Mouse (Mus musculus) left cerebral cortex, postnatal 25 days (tissue): ENCODE results near the gene Bcl2l2. TPM values are rescaled to one million over a fixed set of nuclear protein-coding genes. Genes with fewer than 3 reads are reported as not detected.
A peak's percentile ranks its signal among the peaks of the same experiment; 100 is the strongest.

ENCODE experiments used
- DNase-seq, 2 experiments: peaks; one replicate each; pipeline ENCODE4 v3.0.0; 2022; ENCODE audit warnings: low spot score in 2 of 2, mixed read lengths in 1 of 2
- intact Hi-C: fragments of 180-260 bp; cut with DNase I; formaldehyde crosslinking; loops from one replicate; pipeline ENCODE4 v1.15.1; 2025
- total RNA-seq, 2 experiments: library from RNA; stranded (reverse); gene quantifications; 2 replicates each; pipeline ENCODE4 v1.2.3; 2021

Bcl2l2 gene
- total RNA-seq: 100 to 1,000 TPM; 135 to 136 TPM

- intact Hi-C loops: no loop called here
- peak; percentile 74 to 80 for DNase-seq
Observed at GRCm38 (mm10) chr14:54883154-54884021, at the start of gene Bcl2l2, which contains the start of gene Gm20521. Bcl2l2 (plus strand) TSS chr14:54883377. Gm20521 (plus strand) TSS chr14:54883441.

DNA sequence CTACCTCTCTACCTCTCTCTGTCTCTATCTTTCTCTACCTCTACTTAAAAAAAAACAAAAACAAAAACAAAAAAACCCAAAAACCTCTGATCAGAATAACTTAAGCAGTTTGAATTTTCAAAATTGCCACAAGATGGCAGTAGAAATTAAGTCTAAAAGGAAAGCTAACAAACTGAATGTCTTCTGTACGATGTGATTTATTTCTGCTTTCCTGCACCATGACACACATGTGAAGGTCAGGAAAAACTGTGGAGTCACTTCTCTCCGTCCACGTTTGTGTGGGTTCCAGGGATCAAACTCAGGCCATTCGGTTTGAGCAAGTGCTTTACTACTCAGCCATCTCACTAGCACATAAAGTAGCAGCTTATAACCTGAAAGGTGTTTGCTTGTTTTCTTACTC lies 39.7 kb upstream of the Bcl2l2 start:
- peak; percentile 5 to 16 for DNase-seq
- intact Hi-C loops: loop anchor here (2.0 kb wide), 1 partner anchor 171 kb away; the partner anchor contains the start of gene Ngdn

DNA sequence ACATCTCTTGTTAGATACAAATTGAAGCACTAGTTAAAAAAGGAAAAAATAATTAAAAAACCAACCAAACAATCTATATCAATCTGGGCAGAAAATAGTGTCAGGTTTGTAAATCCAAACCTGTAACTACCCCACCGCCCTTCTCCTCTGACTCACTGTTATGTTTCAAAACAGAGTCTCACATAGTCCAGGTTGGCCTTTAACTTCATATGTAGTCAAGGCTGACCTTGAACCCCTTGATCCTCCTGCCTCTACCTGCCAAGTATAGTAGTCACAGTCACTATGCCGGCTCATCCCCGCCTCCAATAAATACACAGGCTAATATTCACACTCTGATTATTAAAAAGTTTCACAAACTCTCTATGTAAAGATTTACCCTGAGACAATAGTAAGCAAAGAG lies 27.5 kb upstream of the Bcl2l2 start:
- no peak for DNase-seq
- intact Hi-C loops: no loop called here

DNA sequence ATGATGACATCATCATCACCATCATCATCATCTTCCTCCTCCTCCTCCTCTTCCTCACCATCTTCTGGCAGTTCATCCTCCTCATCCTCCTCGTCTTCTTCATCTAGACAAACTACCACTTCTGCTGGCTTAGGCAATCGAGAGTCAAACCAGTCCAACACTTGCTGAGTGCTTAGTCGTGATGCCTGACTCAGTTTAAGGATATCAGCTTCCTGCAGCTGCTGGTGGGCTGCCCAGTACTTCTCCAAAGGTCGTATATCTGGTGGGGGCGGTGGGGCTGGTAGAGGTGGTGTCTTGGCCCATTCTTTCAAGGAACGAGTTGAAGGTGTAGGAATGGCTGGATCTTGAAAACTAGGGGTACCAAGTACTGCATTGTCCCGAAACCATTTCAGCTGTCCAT lies 26.5 kb upstream of the Bcl2l2 start:
- DNase-seq: no peak
- intact Hi-C loops: no loop called here

DNA sequence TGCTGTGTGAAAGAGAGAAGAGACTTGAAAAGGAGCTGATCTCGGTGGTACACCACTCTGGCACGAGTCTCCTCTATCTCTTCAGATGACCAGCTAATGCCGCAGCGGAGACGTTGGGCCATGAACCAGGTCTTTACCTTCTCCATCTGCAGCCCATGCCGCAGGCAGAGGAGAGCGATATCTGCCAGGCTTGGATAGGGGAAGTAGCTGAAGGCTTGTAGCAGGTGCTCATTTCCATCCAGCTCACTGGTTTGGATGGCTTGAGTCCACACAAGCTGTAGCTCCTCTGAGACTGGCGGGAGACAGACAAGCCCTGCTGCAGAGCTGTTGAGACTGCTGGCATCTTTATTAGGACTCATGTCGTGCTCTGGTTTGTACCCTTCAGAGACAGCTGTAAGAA lies 25.3 kb upstream of the Bcl2l2 start:
- no peak for DNase-seq

GRCm38 (mm10) chr14:54860511-54860910 lies 22.7 kb upstream of the Bcl2l2 start:
- intact Hi-C loops: loop anchor here (5.0 kb wide), 1 partner anchor 148 kb away; the partner anchor contains the start of gene Cebpe

More for the DNA sequence above, 25.3 kb upstream of the Bcl2l2 start:
- intact Hi-C loops: no loop called here

GRCm38 (mm10) chr14:54863501-54864312 lies 19.5 kb upstream of the Bcl2l2 start:
- peak; percentile 94 to 96 for DNase-seq
- intact Hi-C loops: loop anchor here (1.0 to 5.0 kb wide), 2 partner anchors 13 to 151 kb away; partner anchors contain the start of gene Cebpe

More at GRCm38 (mm10) chr14:54860511-54860910, 22.7 kb upstream of the Bcl2l2 start:
- DNase-seq: peak; percentile 60 to 72

- DNase-seq: no peak
- intact Hi-C loops: loop anchor here (1.0 to 5.0 kb wide), 2 partner anchors 12 to 152 kb away; partner anchors contain the start of gene Cebpe
Observed at GRCm38 (mm10) chr14:54864313-54865036, 18.7 kb upstream of the Bcl2l2 start.

DNA sequence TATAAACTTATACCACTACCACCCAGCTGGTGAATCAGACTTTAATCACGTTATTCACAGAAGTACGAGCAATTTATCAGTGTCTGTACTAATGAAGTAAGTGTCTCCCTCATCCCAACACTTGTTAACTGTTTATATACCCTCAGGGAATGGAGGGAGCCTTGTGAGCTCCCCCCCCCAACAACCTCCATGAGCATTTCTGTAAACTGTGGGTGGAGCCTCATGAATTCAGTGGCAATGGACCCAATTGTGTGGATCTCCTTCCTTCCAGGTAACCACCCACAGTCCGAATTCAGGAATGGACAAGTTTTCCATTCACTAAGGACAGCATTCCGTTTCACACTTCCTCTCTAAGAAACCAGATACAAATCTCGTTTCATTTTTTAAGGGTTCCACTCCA lies 17.6 kb upstream of the Bcl2l2 start:
- intact Hi-C loops: no loop called here
- no peak for DNase-seq

DNA sequence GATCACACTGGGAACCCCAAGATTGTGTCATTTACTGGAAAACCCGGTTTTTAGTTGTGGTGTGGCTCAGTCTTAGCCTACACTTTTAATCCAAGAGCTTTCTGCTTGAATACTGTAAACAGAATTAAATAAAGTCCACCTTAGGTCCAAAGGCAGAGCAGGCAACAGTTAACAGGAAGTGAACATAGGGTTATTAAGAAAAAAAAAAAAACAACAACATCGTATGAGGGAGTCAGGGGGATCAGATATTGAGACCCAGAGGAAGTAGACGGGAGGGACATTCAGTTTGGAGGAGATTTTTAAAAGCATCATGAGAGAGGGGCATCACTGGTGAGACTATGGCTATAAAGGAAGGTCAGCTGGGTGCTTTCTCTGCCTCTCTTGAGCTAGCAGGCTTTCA lies 16.9 kb upstream of the Bcl2l2 start:
- no peak for DNase-seq
- intact Hi-C loops: no loop called here

DNA sequence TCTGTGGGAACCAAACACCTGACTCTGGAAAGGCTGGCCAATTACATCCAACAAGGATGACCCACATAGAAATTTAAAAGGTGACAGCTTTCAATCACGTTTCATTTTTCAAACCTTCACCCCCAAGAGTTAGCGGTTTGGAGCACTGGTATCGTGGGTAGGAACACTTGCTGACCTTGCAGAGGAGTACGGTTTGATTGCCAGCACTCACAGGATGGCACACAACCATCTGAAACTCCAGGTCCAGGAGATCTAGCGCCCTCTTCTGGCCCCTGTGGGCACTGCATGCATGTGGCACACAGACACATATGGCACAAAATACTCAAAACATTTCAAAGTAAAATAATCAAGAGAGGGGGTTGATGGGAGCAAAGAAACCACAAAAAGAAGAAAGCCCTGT lies 16.2 kb upstream of the Bcl2l2 start:
- intact Hi-C loops: no loop called here
- DNase-seq: no peak

DNA sequence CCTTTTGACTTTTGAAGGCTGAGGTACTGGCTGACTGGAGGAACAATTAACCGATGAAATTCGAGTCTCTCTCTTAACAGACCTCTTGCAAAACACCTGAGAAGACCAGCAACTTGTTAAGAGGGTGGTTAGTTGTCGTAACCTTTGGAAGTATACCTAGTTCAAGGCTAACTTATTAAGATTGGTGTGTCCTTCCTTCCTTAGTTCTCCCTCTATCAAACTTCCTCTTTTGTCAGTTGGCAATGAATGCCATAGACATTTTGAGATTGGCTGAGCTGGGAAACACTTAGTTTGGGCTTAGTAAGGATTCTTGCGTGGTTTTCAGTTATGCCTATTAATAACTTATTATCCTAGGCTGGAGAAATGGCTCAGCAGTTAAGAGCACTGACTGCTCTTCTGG lies 15.2 kb upstream of the Bcl2l2 start:
- DNase-seq: no peak
- intact Hi-C loops: no loop called here

- intact Hi-C loops: no loop called here
- no peak for DNase-seq
Observed at GRCm38 (mm10) chr14:54870861-54871260, 12.3 kb upstream of the Bcl2l2 start, which contains the start of gene Homez. Homez (minus strand) TSS chr14:54870961.

DNA sequence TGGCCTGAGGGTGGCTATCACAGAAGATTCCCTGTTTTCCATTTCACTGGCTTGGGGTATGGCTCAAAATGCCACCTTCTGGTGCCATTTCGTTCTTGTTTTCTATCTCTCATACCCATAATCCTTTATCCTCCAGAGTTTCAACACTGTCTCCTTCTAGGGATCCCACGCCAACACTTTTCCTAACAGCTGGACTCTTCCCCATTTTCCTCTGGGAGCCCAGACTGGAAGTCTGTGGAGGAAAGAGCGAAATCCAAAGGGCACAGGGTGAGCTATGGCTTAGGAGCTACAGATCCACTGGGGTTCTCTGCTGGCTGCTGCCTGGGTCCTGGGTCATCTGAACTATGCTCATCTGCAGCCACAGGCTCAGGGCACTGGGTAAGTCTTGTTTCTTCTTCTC lies 9.0 kb upstream of the Bcl2l2 start:
- intact Hi-C loops: no loop called here
- no peak for DNase-seq

DNA sequence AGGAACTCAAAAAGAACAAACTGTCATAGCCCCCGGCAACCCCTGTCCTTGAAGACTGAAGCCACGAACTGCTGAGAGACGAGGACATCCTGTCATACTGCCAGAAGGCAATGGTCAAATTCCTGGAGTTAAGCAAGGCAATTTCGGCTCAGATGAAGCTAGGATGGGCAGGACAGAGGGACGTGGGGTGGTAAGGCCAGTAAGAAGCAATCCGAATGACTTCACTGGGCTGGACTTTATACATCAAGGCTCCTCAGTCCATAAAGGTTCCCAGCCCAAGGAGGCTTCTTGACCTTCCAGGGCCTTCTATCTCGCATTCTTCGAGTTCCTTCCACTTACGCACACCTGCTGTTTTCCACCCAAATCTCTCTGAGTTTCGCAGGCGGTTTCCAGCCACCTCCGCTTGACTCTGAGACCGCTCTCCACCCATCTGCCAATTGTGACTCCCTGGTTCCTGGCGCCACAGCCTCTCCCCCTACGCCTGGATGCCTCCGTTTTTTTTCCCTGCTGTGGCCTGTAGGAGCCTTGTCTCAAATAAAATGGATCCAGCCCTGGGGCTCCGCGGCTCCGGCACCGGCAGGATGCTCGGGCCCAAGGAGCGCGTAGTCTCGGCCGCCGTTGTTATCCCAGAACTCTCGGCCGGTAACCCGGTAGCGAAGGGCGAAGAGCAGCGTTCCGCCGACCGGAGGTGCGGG lies 7.2 kb upstream of the Bcl2l2 start:
- peak in 1 of 2 experiments; percentile 74 for DNase-seq
- intact Hi-C loops: loop anchor here (1.0 kb wide), 1 partner anchor 12 kb away; no protein-coding TSS in a partner anchor

DNA sequence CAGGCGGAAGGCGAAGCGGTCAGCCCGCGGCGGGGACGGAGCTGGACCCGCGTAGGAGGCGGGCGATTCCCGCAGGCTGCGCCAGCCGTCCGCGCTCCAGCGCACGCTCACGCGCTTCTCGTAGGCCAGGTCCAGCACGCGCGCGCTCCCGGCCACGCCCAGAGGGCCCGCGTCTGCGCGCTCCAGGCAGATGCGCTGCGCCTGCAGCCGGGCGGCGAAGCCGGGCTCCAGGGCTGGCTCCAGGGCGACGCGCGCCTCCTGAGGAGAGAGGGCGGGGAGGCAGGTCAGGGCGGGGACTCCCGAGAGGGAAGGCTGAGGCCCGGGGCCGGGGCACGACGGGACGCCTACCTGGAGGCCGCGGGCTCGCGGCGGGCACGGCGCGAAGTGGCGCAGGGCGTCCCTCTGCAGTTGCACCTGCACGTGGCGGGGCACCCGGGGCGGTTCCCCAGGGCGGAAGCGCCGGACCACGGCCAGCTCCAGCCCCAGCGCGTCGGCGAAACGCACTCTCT lies 6.6 kb upstream of the Bcl2l2 start:
- peak; percentile 94 to 95 for DNase-seq
- intact Hi-C loops: loop anchor here (1.0 kb wide), 1 partner anchor 12 kb away; no protein-coding TSS in a partner anchor

- intact Hi-C loops: no loop called here
Observed at GRCm38 (mm10) chr14:54877048-54877715, 6.0 kb upstream of the Bcl2l2 start, which contains the start of gene Ppp1r3e. Ppp1r3e (minus strand) TSS chr14:54877550.

More at GRCm38 (mm10) chr14:54877048-54877715, 6.0 kb upstream of the Bcl2l2 start, which contains the start of gene Ppp1r3e:
- DNase-seq: peak; percentile 64 to 73
